Mouse (Mus musculus) adrenal gland, adult 18-20 months (tissue): Measurements from ENCODE around the gene Gm10337. TPM values are rescaled to one million over a fixed set of nuclear protein-coding genes. Genes with fewer than 3 reads are reported as not detected.

Source experiments
- DNase-seq, 2 experiments: peaks; one replicate each; pipeline ENCODE4 v3.0.0; 2021 to 2022; ENCODE audit warnings: low spot score in 2 of 2
- total RNA-seq, 2 experiments: library from RNA; stranded (reverse); gene quantifications; 1 replicate in 1 of 2; 2 replicates in 1 of 2; pipeline ENCODE4 v1.2.3; 2021

Gene Gm10337
- total RNA-seq, 2 experiments from 2014 or later = not detected

DNA sequence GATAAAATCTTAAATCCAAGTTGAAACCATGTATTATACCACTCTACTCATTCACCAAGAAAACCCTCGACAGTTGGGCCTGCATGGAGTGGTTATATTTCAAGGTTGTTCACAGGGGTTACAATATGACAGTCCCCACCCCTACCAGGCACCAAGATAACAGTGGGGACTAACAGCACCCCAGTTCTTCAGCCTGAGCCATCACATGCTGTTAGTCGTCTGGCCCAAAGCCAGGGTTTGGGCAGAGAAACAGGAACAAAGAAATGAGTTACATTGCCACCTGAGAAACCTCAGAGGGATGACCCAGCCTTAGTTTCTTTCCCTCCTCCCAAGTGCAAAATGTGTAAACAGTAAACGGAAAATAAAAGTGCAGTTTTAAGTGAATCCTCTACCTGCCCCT is 4.2 kb upstream of the Gm10337 start:
- DNase-seq = no peak

DNA sequence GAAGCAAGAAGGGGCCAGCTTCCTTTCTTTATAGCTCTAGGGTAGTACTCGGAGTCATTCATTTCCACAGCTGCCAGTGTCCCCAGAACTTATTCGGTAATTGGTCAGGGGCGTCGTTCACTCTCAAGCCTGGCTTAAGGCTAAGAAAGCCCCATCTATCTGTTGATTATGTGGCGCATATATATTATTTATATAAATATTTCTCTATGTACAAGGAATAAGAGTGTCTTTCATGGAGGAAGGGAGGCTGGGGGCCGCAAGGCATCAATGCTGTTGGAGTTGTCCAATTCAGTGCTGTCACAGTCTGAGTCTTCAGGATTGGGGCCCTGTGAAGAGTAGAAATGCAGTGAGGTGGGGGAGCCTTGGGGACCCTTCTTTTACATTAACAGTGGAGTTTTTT is 3.7 kb upstream of the Gm10337 start:
- no peak for DNase-seq

DNA sequence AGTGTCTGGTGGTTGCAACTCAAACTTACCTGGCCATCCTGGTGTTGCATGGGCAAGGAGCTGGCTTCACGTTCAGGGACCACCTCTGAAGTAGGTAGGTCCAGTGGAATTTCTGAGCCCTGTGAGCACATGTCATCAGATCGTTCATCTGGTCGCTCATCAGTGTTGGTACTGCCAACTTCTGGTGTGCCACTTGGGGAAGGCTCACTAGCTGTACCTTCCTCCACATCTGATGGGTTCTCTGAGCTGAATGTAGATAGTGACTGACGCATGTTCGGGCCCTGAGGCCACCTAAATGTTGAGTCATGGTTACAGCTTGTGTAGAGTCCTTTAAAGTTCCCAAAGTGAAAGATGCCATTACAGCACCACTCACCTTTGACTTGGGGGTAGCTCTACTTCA is 3.0 kb upstream of the Gm10337 start:
- no peak for DNase-seq

DNA sequence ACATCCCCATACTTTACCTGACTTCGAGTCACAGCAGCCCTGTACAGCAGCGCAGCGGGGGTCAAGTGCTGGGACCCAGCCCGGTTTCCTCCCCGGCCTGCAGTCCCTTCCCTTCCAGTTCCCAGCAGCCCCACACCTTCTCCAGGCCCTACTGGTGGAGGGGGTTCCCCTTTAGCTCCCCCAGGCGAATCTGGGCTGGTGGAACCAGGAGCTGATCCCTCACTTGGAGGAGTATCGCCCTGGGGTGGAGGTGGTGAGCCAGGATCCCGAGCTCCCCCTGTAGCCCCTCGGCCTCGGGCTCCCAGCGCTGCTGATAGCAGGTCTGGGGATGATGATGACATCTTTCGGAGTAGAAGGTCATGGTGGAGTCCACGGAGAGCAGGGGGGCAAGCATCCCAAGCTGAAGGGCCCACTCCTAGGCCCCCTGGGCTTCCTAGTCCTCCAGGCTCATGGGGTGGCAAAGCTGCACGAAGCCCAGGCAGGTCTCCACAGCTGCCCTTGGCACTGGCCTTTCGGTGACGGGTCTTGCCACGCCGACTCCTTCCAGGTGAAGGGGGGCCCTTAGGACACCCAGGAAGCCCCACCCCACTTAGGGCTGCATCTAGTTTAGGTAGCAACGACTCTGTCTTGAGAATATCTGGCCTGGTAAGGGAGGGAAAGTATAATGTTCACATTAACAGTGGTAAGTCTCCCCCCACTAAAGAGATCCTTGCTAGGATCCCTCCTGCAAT is 2.3 kb upstream of the Gm10337 start:
- DNase-seq = no peak

DNA sequence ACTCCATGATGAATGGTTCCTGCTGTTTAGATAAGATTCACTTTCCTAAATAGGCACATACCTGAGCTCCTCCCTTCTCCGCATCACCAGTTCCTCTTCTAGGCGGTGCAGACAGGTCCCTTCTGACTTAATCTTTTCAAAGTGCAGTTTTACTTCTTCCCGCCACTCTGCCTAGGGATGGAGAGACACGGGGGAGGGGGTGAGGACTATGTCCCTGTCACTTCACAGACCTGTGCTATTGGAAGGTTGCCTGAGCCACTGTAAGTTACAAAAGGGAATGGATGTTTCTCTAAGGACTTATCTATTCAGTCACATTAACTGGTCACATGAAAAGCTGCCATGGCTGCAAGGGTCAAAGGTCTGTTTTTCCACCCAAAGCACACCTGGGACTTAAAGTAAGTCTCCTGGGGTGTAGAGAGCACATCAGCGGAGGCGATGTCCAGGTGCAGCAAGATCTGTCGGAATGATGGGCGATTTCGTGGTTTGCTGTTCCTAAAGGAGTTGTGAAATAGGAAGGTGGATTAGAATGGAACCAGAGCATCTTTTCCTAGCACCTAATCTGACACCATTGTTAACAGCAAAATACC is 1.2 kb upstream of the Gm10337 start:
- DNase-seq = no peak

DNA sequence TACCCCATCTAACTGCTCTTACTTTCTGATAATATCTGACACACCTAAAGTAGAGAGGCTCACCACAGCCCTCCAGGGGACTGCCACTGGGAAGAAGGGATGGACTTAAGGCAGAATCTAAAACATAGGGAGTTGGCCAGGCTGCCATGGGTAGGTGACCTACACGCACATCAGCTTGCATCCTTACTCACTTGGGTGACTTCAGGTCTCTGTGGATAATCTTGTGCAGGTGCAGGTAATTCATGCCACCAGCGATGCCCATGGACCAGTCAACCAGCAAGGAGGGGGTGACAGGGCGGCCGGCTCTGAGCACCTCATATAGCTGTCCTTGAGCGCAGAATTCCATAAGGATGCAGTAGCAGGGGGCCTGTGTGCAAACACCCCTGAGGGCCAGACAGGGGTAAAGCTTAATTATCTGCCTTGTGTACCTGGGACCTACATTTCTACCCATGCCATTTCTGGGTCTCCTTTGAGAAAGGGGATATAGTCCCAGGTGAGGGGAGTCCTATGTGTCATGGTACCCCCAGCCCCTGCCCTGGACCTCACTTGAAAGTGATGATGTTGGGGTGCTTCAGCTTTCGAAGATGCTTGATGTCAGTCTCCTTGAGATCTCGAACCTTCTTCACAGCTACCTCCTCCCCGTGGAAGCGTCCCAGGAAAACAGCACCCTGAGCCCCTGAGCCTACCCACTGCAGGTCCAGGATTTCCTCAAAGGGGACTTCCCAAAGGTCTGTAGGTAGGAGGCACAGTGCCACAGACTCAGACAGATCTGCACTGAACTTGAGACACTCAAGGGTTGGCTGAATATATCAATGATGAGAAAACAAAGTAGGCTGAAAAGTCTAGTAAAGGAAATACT is 631 bp downstream of the Gm10337 start:
- no peak for DNase-seq

DNA sequence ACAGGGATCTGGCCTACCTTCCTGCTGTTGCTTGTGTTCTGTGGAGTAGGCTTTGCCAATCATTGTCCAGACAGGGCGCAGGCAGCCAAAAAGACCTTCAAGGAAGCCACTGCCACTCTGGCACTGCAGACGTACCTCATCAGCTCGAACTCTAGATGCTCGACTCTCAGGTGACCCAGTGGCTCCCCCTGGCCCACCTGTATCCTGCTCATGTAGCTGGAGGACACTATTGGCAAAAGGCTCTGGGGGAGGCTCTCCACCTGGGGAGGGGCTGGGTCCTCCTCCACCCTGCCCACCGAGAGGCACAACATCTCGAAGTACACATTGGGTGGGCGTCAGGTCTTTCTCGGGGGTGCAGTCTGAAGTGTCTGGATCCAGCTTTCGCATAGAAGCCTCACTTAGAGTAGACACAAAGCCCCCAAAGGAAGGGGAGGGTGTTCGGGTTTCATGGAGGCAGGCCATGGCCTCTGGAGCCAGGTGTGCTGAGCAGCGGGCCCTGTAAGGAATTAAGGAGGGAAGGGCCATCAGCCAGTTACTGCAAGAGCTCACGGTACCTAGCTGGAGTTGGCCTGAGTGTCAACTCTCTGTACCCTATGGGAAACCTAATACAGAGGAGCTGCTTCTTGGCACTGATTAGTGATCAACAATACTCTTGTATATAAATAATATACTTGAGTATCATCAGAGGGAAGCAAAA is 1.7 kb downstream of the Gm10337 start:
- DNase-seq = no peak

DNA sequence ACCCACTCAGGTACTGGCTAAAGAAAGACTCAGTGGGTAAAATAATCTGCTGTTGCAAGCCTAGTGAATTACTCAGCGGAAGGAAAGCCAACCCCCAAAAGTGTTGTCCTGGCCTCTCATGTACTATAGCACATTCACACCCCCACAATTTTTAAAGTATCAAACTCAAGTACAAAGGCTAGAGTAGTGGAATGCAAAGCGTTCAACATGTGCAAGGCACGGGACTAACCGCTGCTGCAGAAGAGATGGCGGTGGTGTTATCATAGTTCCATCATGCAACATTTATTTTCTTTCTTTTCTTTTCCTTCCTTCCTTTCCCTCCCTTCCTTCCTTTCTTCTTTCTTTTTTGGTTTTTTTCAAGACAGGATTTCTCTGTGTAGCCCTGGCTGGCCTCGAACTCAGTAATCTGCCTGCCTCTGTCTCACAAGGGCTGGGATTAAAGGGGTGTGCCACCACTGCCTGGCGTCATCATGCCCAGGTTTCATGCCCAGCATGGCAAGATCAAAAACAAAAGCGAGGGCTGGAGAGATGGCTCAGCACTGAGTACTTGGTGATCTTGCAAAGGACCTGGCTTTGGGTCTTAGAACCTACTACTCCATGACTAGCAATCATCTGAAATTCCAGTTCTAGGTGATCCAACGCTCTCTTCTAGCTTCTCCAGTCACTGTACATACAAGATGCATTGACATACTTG is 2.4 kb downstream of the Gm10337 start:
- no peak for DNase-seq

DNA sequence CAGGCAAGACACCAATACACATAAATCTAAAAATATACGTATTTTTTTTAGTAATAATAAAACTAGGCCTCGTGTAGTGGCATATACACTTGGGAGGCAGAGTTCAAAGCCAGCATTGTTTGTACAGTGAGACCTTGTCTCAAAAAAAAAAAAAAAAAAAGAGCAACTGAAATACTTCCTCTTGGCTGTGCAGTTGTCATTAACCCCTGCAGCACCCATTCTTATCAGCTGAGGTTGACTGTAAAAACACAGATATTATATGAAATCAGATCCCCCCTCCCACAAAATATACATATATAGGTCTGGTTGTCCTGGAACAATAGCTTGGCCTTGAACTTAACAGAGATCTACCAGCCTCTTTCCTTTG is 2.9 kb downstream of the Gm10337 start:
- DNase-seq = no peak

DNA sequence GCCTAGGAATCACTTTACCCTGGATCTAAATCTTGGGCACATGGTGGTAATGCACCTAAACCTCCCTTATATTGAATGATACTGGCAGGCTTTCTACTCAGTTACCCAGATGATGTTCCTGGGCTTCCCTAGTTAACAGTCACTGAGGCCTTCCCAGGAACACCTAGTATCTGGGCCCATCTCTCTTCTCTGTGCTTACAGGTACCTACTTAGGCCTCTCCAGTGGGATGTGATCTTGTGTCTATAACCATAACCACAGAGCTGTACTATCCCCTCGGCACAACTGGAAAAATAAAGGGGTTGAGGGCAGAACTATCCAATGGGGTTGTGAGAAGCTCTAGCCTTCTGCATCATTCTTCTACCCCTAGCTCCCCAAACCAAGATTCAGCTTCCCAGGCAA is 3.3 kb downstream of the Gm10337 start:
- no peak for DNase-seq

DNA sequence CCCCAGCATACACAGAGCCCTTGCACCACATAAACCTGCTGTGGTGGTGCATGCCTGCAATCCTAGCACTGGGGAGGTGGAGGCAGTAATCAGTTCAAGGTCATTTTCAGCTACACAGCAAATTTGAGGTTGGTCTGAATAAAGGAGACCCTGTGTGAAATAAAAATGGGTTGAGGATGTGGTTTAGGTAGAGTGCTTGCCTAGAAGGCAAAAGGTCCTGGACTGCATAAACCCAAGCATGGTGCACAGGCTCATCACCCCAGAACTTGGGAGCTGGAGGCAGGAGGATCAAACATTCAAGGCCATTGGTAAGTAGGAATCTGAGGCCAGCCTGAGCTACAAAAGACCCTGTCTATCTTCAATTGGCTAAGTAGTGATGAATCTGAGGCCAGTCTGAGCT is 4.0 kb downstream of the Gm10337 start:
- no peak for DNase-seq

DNA sequence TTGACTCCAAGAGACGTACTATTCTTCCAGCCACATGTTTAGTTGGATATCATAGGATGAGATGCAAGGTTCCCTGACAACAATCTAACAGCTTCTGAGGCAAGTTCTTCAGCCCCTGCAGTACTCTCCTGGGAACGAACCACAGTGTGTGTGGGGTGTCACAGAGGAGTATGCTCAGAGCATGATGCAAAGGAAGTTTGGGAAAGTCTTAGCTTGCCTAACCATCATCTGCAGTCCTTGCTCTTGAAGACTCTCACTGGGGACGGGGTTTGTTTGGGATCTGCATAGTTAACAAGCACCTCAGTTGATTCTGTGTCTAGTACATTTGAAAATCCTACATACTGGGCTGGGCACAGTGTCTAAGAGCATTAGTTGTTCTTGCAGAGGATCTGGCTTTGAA is 4.8 kb downstream of the Gm10337 start:
- no peak for DNase-seq

DNA sequence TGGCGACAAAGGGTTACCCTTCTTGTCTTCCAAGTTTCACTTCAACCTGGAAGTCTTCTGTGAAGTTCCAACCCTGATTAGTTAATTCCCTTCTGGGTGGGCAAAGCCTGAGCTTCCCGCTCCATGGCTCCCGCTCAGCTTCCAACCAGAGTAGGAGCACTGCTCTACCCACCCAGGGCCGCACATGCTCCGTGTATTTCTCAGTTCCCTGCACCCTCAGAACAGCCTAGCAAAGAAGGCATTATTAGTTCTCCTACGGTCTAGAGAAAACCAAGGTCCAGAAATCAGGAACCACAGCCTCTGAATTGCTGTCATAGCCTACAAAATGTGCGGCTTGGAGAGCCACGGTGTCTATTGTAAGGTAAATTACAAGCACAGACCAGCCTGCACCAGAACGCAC is 6.6 kb downstream of the Gm10337 start:
- DNase-seq = no peak

DNA sequence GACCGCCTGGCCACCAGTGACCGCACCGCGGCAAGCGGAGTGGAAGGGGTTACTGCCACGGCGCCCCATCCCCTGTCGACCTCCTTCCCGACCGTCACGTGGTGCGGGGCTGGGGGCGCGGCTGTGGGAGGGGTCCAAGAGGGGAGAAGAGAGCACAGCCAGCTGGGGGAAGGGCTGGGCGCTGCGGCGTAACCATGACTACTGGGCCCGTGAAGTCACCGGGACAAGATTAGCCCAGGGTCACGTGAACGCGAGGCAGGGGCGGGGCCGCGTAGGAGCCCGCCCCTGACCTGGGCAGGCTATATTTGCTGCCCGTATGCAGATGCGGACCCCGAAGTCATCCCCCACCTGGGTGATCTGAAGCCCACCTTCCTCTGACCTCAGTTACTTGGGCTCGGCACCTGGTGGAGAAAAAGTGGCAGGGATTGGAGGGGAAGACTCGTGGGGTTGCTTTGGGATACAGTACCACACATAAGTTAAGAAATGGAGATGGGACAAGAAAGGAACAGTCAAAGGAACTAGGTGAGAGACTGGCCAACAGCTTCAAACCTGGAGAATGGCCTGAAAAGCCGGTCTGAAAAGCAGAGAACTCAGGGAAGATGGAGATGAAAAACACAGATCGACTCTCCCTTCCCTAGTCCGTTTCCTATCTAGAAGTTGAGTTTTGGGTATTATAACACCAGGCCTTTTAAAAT is 7.2 kb downstream of the Gm10337 start:
- peak; percentile 79 for DNase-seq

DNA sequence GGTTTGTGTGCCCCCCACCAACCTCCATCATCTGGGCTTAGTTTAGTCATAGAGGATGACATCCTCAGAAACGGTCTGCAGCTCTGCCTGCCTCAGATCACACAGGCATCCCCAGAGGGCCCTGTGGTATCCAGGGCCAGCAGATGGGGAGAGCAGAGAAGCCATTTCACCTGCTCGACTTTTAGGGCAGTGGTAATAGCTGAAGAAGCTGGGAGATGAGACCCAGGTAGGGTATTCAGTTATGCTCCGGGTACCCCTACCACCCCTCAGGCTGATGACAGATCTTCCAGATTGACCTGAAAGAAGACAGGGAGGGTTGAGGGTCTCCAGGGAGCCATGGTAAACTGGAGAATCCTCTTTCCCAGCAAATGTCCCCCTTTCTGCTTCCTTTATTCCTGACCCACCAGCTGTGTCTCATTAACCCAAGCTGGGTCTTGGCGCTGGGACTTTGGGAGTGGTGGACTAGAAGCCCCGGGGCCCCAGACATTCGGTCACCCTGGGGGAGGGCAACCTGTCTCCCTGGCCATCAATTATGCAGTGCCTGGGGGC is 7.8 kb downstream of the Gm10337 start:
- DNase-seq = no peak

DNA sequence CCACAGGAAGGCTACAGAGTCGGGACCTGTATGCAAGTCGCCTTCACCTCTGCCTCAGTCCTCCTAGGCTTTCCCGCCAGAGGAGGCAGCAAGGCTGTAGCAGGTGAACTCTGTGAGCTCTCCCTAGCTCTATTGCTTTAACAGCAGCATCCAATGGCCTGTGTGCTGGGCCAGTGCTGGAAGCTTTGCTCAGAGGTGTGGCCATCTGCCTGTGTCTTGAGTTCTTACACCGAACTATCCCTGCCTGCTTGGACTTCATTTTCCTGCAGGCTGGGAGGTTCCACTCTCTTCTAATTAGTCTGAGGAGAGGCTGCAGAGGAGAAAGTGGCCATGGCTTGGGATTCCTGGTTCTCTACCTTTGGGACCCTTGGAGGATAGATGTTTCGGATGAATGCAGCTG is 8.5 kb downstream of the Gm10337 start:
- no peak for DNase-seq

DNA sequence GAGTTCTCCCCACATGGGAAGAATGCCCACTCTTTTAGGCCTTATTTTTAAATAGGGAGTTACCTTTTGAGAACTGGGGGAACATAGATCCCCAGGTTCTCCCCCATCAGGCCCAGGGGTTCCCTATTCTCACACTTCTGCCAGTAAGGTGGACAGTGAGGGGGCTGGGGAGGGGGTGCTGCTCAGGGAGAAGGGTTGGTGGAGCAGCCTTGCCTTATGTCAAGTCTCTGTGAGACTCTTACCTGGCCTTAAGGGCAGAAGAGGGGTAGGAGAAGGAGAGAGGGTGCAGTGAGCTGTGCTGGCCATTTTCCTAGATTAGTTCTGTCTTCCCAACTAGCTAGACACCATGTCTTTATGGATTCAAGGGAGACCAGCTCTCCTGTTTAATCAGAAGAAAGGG is 8.9 kb downstream of the Gm10337 start:
- DNase-seq = no peak

DNA sequence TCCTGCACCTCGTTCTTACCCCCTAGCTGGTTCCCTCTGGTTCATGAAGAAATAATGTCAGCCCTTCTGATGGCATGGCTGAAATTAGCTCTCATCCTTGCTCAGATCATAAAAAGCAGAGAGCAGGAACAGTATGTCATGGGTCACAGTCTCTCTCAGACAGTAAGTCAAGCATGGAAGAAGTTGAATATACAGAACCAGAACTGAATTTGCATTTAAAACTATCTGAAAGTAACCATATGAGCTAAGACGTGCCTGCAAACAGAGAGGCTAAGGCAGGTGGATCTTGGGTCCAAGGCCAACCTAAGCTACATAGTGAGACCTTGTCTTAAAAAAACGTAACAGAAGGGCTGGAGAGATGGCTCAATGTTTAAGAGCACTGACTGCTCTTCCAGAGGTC is 9.5 kb downstream of the Gm10337 start:
- no peak for DNase-seq

DNA sequence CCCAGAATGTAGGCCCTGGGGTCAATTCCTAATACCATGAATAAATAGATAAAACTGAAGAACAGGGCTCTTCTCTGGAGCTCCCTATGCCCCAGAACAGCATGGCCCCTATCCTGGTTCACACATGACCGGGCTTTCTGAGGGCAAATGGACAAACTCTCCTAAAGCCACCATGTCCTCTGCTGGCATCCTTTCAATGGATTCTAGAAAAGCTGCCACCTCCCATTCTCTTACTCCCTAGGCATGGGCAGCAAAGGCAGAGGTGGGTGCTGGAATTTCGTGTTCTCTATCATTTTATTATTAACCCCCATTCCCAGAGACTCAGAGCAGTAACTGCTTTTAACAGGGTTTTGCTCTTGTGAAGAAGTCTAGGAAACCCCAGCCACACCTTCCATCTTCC is 11.7 kb downstream of the Gm10337 start:
- no peak for DNase-seq

DNA sequence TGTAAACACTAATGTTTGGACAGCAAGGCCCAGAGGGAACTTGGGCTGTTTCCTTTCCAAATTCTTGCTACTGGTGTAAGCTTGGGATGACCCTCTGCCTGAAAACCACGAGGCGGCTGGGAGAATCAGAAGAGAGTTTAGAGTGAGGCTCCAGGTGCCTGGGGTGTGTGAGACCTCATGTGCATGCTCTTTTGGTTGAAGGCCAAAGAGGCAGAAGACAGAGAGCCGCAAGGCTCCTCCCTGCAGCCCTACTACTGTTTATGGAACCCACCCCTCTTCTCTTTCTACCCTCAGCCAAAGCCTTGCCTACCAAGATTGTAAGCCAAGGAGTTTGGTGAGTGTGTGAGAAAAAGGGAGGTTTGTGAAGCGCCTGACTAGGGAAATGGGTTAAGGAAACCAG is 12.3 kb downstream of the Gm10337 start:
- DNase-seq = no peak
